Mouse (Mus musculus): ENCODE results near the gene Fgfr2. TPM values are rescaled to one million over a fixed set of nuclear protein-coding genes. Genes with fewer than 3 reads are reported as not detected.
"Not testable (repeated sequence)": the region's sequence is repeated elsewhere in the genome, so short reads cannot be mapped to it uniquely, and the experiment has no call there.

The Fgfr2 gene
- polyA plus RNA-seq, 1 experiment from 2014 or later, result 110 TPM

GRCm38 (mm10) chr7:131411221-131411940 is 1711.8 kb downstream of the Fgfr2 start:
- ATAC-seq, result peak; percentile 34

GRCm38 (mm10) chr7:131410416-131411058 is 1712.6 kb downstream of the Fgfr2 start, which contains the start of the genes Ikzf5 and Acadsb:
Ikzf5 (minus strand) TSS chr7:131410521.
Acadsb (plus strand) TSS chr7:131410601.
- Histone ChIP-seq H3K27ac (ENCODE audit: low read length) (peak within 1 kb of the TSS; percentile 95), H3K9me3 (ENCODE audit: low read length) (no peaks in the 10 kb centered on the region), H3K4me3 (ENCODE audit: low read depth, low read length) (peak within 1 kb of the TSS; percentile 93), H3K27me3 (replicated peaks; ENCODE audit: insufficient read depth, low read length) (no peaks in the 10 kb centered on the region), H3K36me3 (ENCODE audit: insufficient read depth, low read length) (no peaks in the 10 kb centered on the region), H3K9ac (replicated peaks; ENCODE audit: low read depth) (peak within 1 kb of the TSS; percentile 97), H3K4me1 (ENCODE audit: insufficient read depth, low read depth, low read length) (peaks cover 14% of the 10 kb centered on the region; the same call in 1 of the 2 replicates), H3K4me2 (replicated peaks; ENCODE audit: low read depth, low read length) (peak within 1 kb of the TSS; percentile 75)
- WGBS, result under 1% methylated on average over 37 of the region's 42 CpGs
- DNase-seq (ENCODE audit: low spot score) (peak; percentile 99), ATAC-seq (peak; percentile 98)
- TF ChIP-seq CTCF (IDR thresholded peaks at IDR 0.05) (no peak), EP300 (IDR thresholded peaks at IDR 0.05) (peak; percentile 93)

More at GRCm38 (mm10) chr7:131411221-131411940, 1711.8 kb downstream of the Fgfr2 start:
- Histone ChIP-seq H3K4me1 (ENCODE audit: insufficient read depth, low read depth, low read length) (peaks cover 14% of the 10 kb centered on the region; the same call in 1 of the 2 replicates), H3K4me3 (ENCODE audit: low read depth, low read length) (peak overlapping the region; percentile 93), H3K27me3 (replicated peaks; ENCODE audit: insufficient read depth, low read length) (no peaks in the 10 kb centered on the region), H3K9ac (replicated peaks; ENCODE audit: low read depth) (peak overlapping the region; percentile 97), H3K36me3 (ENCODE audit: insufficient read depth, low read length) (no peaks in the 10 kb centered on the region), H3K4me2 (replicated peaks; ENCODE audit: low read depth, low read length) (peak overlapping the region; percentile 75), H3K9me3 (ENCODE audit: low read length) (no peaks in the 10 kb centered on the region), H3K27ac (ENCODE audit: low read length) (peak overlapping the region; percentile 95)
- no peak for TF ChIP-seq CTCF (IDR thresholded peaks at IDR 0.05)
- peak; percentile 13 for TF ChIP-seq EP300 (IDR thresholded peaks at IDR 0.05)
- peak; percentile 81 for DNase-seq (ENCODE audit: low spot score)
- 22% methylated on average over 10 of the region's 10 CpGs for WGBS

- peak; percentile 46 for ATAC-seq
- WGBS, result 1% methylated on average over 38 of the region's 38 CpGs
- Histone ChIP-seq H3K4me1 (ENCODE audit: insufficient read depth, low read depth, low read length) (peaks cover 14% of the 10 kb centered on the region; the same call in 1 of the 2 replicates), H3K4me3 (ENCODE audit: low read depth, low read length) (peak overlapping the region; percentile 93), H3K4me2 (replicated peaks; ENCODE audit: low read depth, low read length) (peak overlapping the region; percentile 75), H3K27me3 (replicated peaks; ENCODE audit: insufficient read depth, low read length) (no peaks in the 10 kb centered on the region), H3K9me3 (ENCODE audit: low read length) (no peaks in the 10 kb centered on the region), H3K36me3 (ENCODE audit: insufficient read depth, low read length) (no peaks in the 10 kb centered on the region), H3K27ac (ENCODE audit: low read length) (peak overlapping the region; percentile 87), H3K9ac (replicated peaks; ENCODE audit: low read depth) (peak overlapping the region; percentile 97)
- no peak for TF ChIP-seq EP300 (IDR thresholded peaks at IDR 0.05)
- no peak for DNase-seq (ENCODE audit: low spot score)
Measured at GRCm38 (mm10) chr7:131409988-131410385, 1713.2 kb downstream of the Fgfr2 start.

- 3% methylated on average over 16 of the region's 16 CpGs for WGBS
- peak overlapping the region; percentile 75 for H3K4me2 ChIP-seq (replicated peaks; ENCODE audit: low read depth, low read length)
Measured at GRCm38 (mm10) chr7:131409321-131409987, 1713.7 kb downstream of the Fgfr2 start.

GRCm38 (mm10) chr7:131391761-131392160 is 1731.4 kb downstream of the Fgfr2 start:
- not testable (repeated sequence) for ATAC-seq; H3K27me3 ChIP-seq (replicated peaks; ENCODE audit: insufficient read depth, low read length); H3K9ac ChIP-seq (replicated peaks; ENCODE audit: low read depth); H3K4me3 ChIP-seq (ENCODE audit: low read depth, low read length); H3K36me3 ChIP-seq (ENCODE audit: insufficient read depth, low read length); H3K4me2 ChIP-seq (replicated peaks; ENCODE audit: low read depth, low read length); H3K27ac ChIP-seq (ENCODE audit: low read length); H3K4me1 ChIP-seq (ENCODE audit: insufficient read depth, low read depth, low read length); H3K9me3 ChIP-seq (ENCODE audit: low read length); DNase-seq (ENCODE audit: low spot score)
- WGBS, result 92% methylated on average over 6 of the region's 7 CpGs

More at GRCm38 (mm10) chr7:131409321-131409987, 1713.7 kb downstream of the Fgfr2 start:
- H3K4me1 ChIP-seq (ENCODE audit: insufficient read depth, low read depth, low read length), result peaks cover 14% of the 10 kb centered on the region; the same call in 1 of the 2 replicates
- no peaks in the 10 kb centered on the region for H3K9me3 ChIP-seq (ENCODE audit: low read length)
- TF ChIP-seq EP300 (IDR thresholded peaks at IDR 0.05) (no peak), CTCF (IDR thresholded peaks at IDR 0.05) (no peak)
- peak overlapping the region; percentile 87 for H3K27ac ChIP-seq (ENCODE audit: low read length)
- peak; percentile 64 for DNase-seq (ENCODE audit: low spot score)
- peak overlapping the region; percentile 93 for H3K4me3 ChIP-seq (ENCODE audit: low read depth, low read length)
- H3K36me3 ChIP-seq (ENCODE audit: insufficient read depth, low read length), result no peaks in the 10 kb centered on the region
- peak overlapping the region; percentile 97 for H3K9ac ChIP-seq (replicated peaks; ENCODE audit: low read depth)
- no peak for ATAC-seq
- H3K27me3 ChIP-seq (replicated peaks; ENCODE audit: insufficient read depth, low read length), result no peaks in the 10 kb centered on the region
